Mouse (Mus musculus): ENCODE measurements around the gene Kirrel2. TPM values are rescaled to one million over a fixed set of nuclear protein-coding genes. Genes with fewer than 3 reads are reported as not detected.

The Kirrel2 gene
- polyA plus RNA-seq, 1 experiment from 2014 or later: not detected

GRCm38 (mm10) chr7:30411023-30411422 is 46.5 kb downstream of the Kirrel2 start:
- ATAC-seq (ENCODE audit: low read depth): no peak
- H3K27me3 ChIP-seq (ENCODE audit: control insufficient read depth, insufficient read depth, low read depth, low read length): no peaks in the 10 kb centered on the region
- H3K4me3 ChIP-seq (ENCODE audit: low read length): no peak overlapping the region
- H3K9me3 ChIP-seq (ENCODE audit: control insufficient read depth, low read length): no peaks in the 10 kb centered on the region
- no peak overlapping the region for H3K9ac ChIP-seq (ENCODE audit: low read length)
- H3K4me1 ChIP-seq (replicated peaks; ENCODE audit: control insufficient read depth, insufficient read depth, low read length): no peaks in the 10 kb centered on the region
- WGBS: 63% methylated on average over 3 of the region's 3 CpGs
- H3K27ac ChIP-seq (ENCODE audit: low read length): no peak overlapping the region
- H3K36me3 ChIP-seq (ENCODE audit: control insufficient read depth, insufficient read depth, low read length): no peaks in the 10 kb centered on the region
- H3K4me2 ChIP-seq (ENCODE audit: low read depth, low read length): no peak overlapping the region

- WGBS: 46% methylated on average over 2 of the region's 2 CpGs
- H3K27ac ChIP-seq (ENCODE audit: low read length): no peak overlapping the region
These were observed 47.7 kb downstream of the Kirrel2 start for GRCm38 (mm10) chr7:30409789-30410188.

GRCm38 (mm10) chr7:30408639-30409038 is 48.9 kb downstream of the Kirrel2 start:
- no peak overlapping the region for H3K9ac ChIP-seq (ENCODE audit: low read length)
- H3K4me2 ChIP-seq (ENCODE audit: low read depth, low read length): no peak overlapping the region
- no peak overlapping the region for H3K4me3 ChIP-seq (ENCODE audit: low read length)
- H3K27ac ChIP-seq (ENCODE audit: low read length): no peak overlapping the region
- H3K27me3 ChIP-seq (ENCODE audit: control insufficient read depth, insufficient read depth, low read depth, low read length): no peaks in the 10 kb centered on the region
- no peaks in the 10 kb centered on the region for H3K36me3 ChIP-seq (ENCODE audit: control insufficient read depth, insufficient read depth, low read length)
- no peaks in the 10 kb centered on the region for H3K9me3 ChIP-seq (ENCODE audit: control insufficient read depth, low read length)
- 73% methylated on average over 3 of the region's 3 CpGs for WGBS
- ATAC-seq (ENCODE audit: low read depth): no peak
- H3K4me1 ChIP-seq (replicated peaks; ENCODE audit: control insufficient read depth, insufficient read depth, low read length): no peaks in the 10 kb centered on the region

More at GRCm38 (mm10) chr7:30409789-30410188, 47.7 kb downstream of the Kirrel2 start:
- no peak for ATAC-seq (ENCODE audit: low read depth)
- Histone ChIP-seq H3K4me1 (replicated peaks; ENCODE audit: control insufficient read depth, insufficient read depth, low read length) (no peaks in the 10 kb centered on the region), H3K4me3 (ENCODE audit: low read length) (no peak overlapping the region), H3K9me3 (ENCODE audit: control insufficient read depth, low read length) (no peaks in the 10 kb centered on the region), H3K27me3 (ENCODE audit: control insufficient read depth, insufficient read depth, low read depth, low read length) (no peaks in the 10 kb centered on the region), H3K4me2 (ENCODE audit: low read depth, low read length) (no peak overlapping the region), H3K36me3 (ENCODE audit: control insufficient read depth, insufficient read depth, low read length) (no peaks in the 10 kb centered on the region), H3K9ac (ENCODE audit: low read length) (no peak overlapping the region)

- no peaks in the 10 kb centered on the region for H3K4me1 ChIP-seq (replicated peaks; ENCODE audit: control insufficient read depth, insufficient read depth, low read length)
- H3K4me3 ChIP-seq (ENCODE audit: low read length): no peak overlapping the region
- H3K9ac ChIP-seq (ENCODE audit: low read length): no peak overlapping the region
- ATAC-seq (ENCODE audit: low read depth): no peak
- H3K36me3 ChIP-seq (ENCODE audit: control insufficient read depth, insufficient read depth, low read length): no peaks in the 10 kb centered on the region
- H3K9me3 ChIP-seq (ENCODE audit: control insufficient read depth, low read length): no peaks in the 10 kb centered on the region
- 57% methylated on average over 4 of the region's 4 CpGs for WGBS
- no peak overlapping the region for H3K4me2 ChIP-seq (ENCODE audit: low read depth, low read length)
- H3K27me3 ChIP-seq (ENCODE audit: control insufficient read depth, insufficient read depth, low read depth, low read length): no peaks in the 10 kb centered on the region
- H3K27ac ChIP-seq (ENCODE audit: low read length): no peak overlapping the region
These were observed 55.1 kb downstream of the Kirrel2 start for GRCm38 (mm10) chr7:30402343-30402742.

GRCm38 (mm10) chr7:30399671-30400070 is 57.8 kb downstream of the Kirrel2 start:
- no peak for ATAC-seq (ENCODE audit: low read depth)
- Histone ChIP-seq H3K9ac (ENCODE audit: low read length) (no peak overlapping the region), H3K27me3 (ENCODE audit: control insufficient read depth, insufficient read depth, low read depth, low read length) (no peaks in the 10 kb centered on the region), H3K27ac (ENCODE audit: low read length) (no peak overlapping the region), H3K36me3 (ENCODE audit: control insufficient read depth, insufficient read depth, low read length) (no peaks in the 10 kb centered on the region), H3K9me3 (ENCODE audit: control insufficient read depth, low read length) (no peaks in the 10 kb centered on the region), H3K4me1 (replicated peaks; ENCODE audit: control insufficient read depth, insufficient read depth, low read length) (no peaks in the 10 kb centered on the region), H3K4me2 (ENCODE audit: low read depth, low read length) (no peak overlapping the region), H3K4me3 (ENCODE audit: low read length) (no peak overlapping the region)
- WGBS: 52% methylated on average over 7 of the region's 7 CpGs

Other genes starting within 250 kb of the Kirrel2 start
- 146 and 152 TPM in 2 replicates for gene Polr2i, start 225.7 kb downstream of the Kirrel2 start, polyA plus RNA-seq (2015; fragmentation: Nextera tagmentation; extraction: Ambion mirVana)
- 156 and 161 TPM in 2 replicates for gene Tbcb, start 225.4 kb downstream of the Kirrel2 start, polyA plus RNA-seq (2015; fragmentation: Nextera tagmentation; extraction: Ambion mirVana)
- 0.30 TPM in 1 of 2 replicates, not detected in the other for gene Ovol3, start 222.0 kb downstream of the Kirrel2 start, polyA plus RNA-seq (2015; fragmentation: Nextera tagmentation; extraction: Ambion mirVana)
- 0.48 and 0.83 TPM in 2 replicates for gene Thap8, start 177.6 kb downstream of the Kirrel2 start, polyA plus RNA-seq (2015; fragmentation: Nextera tagmentation; extraction: Ambion mirVana)
- 11.8 and 12.2 TPM in 2 replicates for gene Wdr62, start 177.3 kb downstream of the Kirrel2 start, polyA plus RNA-seq (2015; fragmentation: Nextera tagmentation; extraction: Ambion mirVana)
- 15.9 and 20.7 TPM in 2 replicates for gene Clip3, start 166.0 kb downstream of the Kirrel2 start, polyA plus RNA-seq (2015; fragmentation: Nextera tagmentation; extraction: Ambion mirVana)
- 82.1 and 84.4 TPM in 2 replicates for gene Alkbh6, start 149.0 kb downstream of the Kirrel2 start, polyA plus RNA-seq (2015; fragmentation: Nextera tagmentation; extraction: Ambion mirVana)
- 32.5 and 33.6 TPM in 2 replicates for gene Syne4, start 142.9 kb downstream of the Kirrel2 start, polyA plus RNA-seq (2015; fragmentation: Nextera tagmentation; extraction: Ambion mirVana)
- gene E130208F15Rik, start 135.9 kb downstream of the Kirrel2 start, polyA plus RNA-seq (2015; fragmentation: Nextera tagmentation; extraction: Ambion mirVana): 0.38 TPM in 1 of 2 replicates, not detected in the other
- 14.5 and 15.8 TPM in 2 replicates for gene Sdhaf1, start 133.8 kb downstream of the Kirrel2 start, polyA plus RNA-seq (2015; fragmentation: Nextera tagmentation; extraction: Ambion mirVana)
- 3.5 and 3.9 TPM in 2 replicates for gene Lrfn3, start 94.9 kb downstream of the Kirrel2 start, polyA plus RNA-seq (2015; fragmentation: Nextera tagmentation; extraction: Ambion mirVana)
- 53.5 and 63.9 TPM in 2 replicates for gene Tyrobp, start 43.9 kb downstream of the Kirrel2 start, polyA plus RNA-seq (2015; fragmentation: Nextera tagmentation; extraction: Ambion mirVana)
- 2.0 and 2.6 TPM in 2 replicates for gene Hcst, start 37.8 kb downstream of the Kirrel2 start, polyA plus RNA-seq (2015; fragmentation: Nextera tagmentation; extraction: Ambion mirVana)
- gene Nfkbid, start 36.0 kb downstream of the Kirrel2 start, polyA plus RNA-seq (2015; fragmentation: Nextera tagmentation; extraction: Ambion mirVana): 1.9 and 2.0 TPM in 2 replicates
- gene Aplp1, start 12.2 kb downstream of the Kirrel2 start, polyA plus RNA-seq (2015; fragmentation: Nextera tagmentation; extraction: Ambion mirVana): 20.4 and 22.3 TPM in 2 replicates
- gene Nphs1, start 625 bp upstream of the Kirrel2 start, polyA plus RNA-seq (2015; fragmentation: Nextera tagmentation; extraction: Ambion mirVana): not detected in 2 replicates
- 0.41 and 2.4 TPM in 2 replicates for gene Prodh2, start 35.9 kb upstream of the Kirrel2 start, polyA plus RNA-seq (2015; fragmentation: Nextera tagmentation; extraction: Ambion mirVana)
- 7.6 and 7.8 TPM in 2 replicates for gene Arhgap33, start 77.4 kb upstream of the Kirrel2 start, polyA plus RNA-seq (2015; fragmentation: Nextera tagmentation; extraction: Ambion mirVana)
- 32.0 and 34.0 TPM in 2 replicates for gene Hspb6, start 94.5 kb upstream of the Kirrel2 start, polyA plus RNA-seq (2015; fragmentation: Nextera tagmentation; extraction: Ambion mirVana)
- 12.9 and 14.9 TPM in 2 replicates for gene Proser3, start 94.6 kb upstream of the Kirrel2 start, polyA plus RNA-seq (2015; fragmentation: Nextera tagmentation; extraction: Ambion mirVana)
- gene Lin37, start 102.1 kb upstream of the Kirrel2 start, polyA plus RNA-seq (2015; fragmentation: Nextera tagmentation; extraction: Ambion mirVana): 38.1 and 46.1 TPM in 2 replicates
- 95.5 and 96.3 TPM in 2 replicates for gene U2af1l4, start 105.6 kb upstream of the Kirrel2 start, polyA plus RNA-seq (2015; fragmentation: Nextera tagmentation; extraction: Ambion mirVana)
- 14.3 and 18.2 TPM in 2 replicates for gene Gm49396, start 105.7 kb upstream of the Kirrel2 start, polyA plus RNA-seq (2015; fragmentation: Nextera tagmentation; extraction: Ambion mirVana)
- 144 and 146 TPM in 2 replicates for gene Psenen, start 105.9 kb upstream of the Kirrel2 start, polyA plus RNA-seq (2015; fragmentation: Nextera tagmentation; extraction: Ambion mirVana)
- 4.2 and 6.4 TPM in 2 replicates for gene Igflr1, start 107.7 kb upstream of the Kirrel2 start, polyA plus RNA-seq (2015; fragmentation: Nextera tagmentation; extraction: Ambion mirVana)
- 8.7 and 10.0 TPM in 2 replicates for gene Kmt2b, start 131.0 kb upstream of the Kirrel2 start, polyA plus RNA-seq (2015; fragmentation: Nextera tagmentation; extraction: Ambion mirVana)
- gene Zbtb32, start 141.2 kb upstream of the Kirrel2 start, polyA plus RNA-seq (2015; fragmentation: Nextera tagmentation; extraction: Ambion mirVana): 4.5 and 4.6 TPM in 2 replicates
- gene Upk1a, start 155.2 kb upstream of the Kirrel2 start, polyA plus RNA-seq (2015; fragmentation: Nextera tagmentation; extraction: Ambion mirVana): 1.8 and 1.9 TPM in 2 replicates
- 902 and 945 TPM in 2 replicates for gene Cox6b1, start 168.5 kb upstream of the Kirrel2 start, polyA plus RNA-seq (2015; fragmentation: Nextera tagmentation; extraction: Ambion mirVana)
- not detected in 2 replicates for gene Etv2, start 178.2 kb upstream of the Kirrel2 start, polyA plus RNA-seq (2015; fragmentation: Nextera tagmentation; extraction: Ambion mirVana)
- 106 and 110 TPM in 2 replicates for gene Rbm42, start 192.6 kb upstream of the Kirrel2 start, polyA plus RNA-seq (2015; fragmentation: Nextera tagmentation; extraction: Ambion mirVana)
- gene Haus5, start 207.3 kb upstream of the Kirrel2 start, polyA plus RNA-seq (2015; fragmentation: Nextera tagmentation; extraction: Ambion mirVana): 49.6 and 58.2 TPM in 2 replicates
- gene Pmis2, start 213.9 kb upstream of the Kirrel2 start, polyA plus RNA-seq (2015; fragmentation: Nextera tagmentation; extraction: Ambion mirVana): not detected in 2 replicates
- gene 2200002J24Rik, start 241.2 kb upstream of the Kirrel2 start, polyA plus RNA-seq (2015; fragmentation: Nextera tagmentation; extraction: Ambion mirVana): 0.75 and 1.4 TPM in 2 replicates

All from lung, embryonic 16.5 days (tissue).